Mouse (Mus musculus) forebrain, postnatal 0 days (tissue): ENCODE measurements around the gene Cnot2. TPM values are rescaled to one million over a fixed set of nuclear protein-coding genes. Genes with fewer than 3 reads are reported as not detected.
"Not testable (repeated sequence)": the region's sequence is repeated elsewhere in the genome, so short reads cannot be mapped to it uniquely, and the experiment has no call there.

Experiments used
- ATAC-seq: fragments of 200-750 bp; cut with Nextera tagmentation; 2 replicates; pipeline ENCODE4 v1.8.0; 2017; ENCODE audit warnings: mild to moderate bottlenecking, moderate library complexity
- DNase-seq: peaks from one replicate; pipeline ENCODE4 v3.0.0-alpha.2; 2015
- H3K27ac ChIP-seq: fragments of 300-500 bp; sonication (generic); 2 replicates; pipeline ENCODE4 v1.5.1; 2014; ENCODE audit warnings: low read depth, mild to moderate bottlenecking, antibody characterized with exemption, low read length, moderate library complexity, mixed read lengths
- H3K27me3 ChIP-seq: fragments of 300-500 bp; sonication (generic); 2 replicates; pipeline ENCODE4 v1.6.1; 2014; ENCODE audit warnings: mild to moderate bottlenecking, low read length, mixed read lengths; ENCODE audit not compliant: insufficient read depth
- H3K36me3 ChIP-seq: fragments of 300-500 bp; sonication (generic); 2 replicates; pipeline ENCODE4 v1.6.1; 2014; ENCODE audit warnings: mild to moderate bottlenecking, moderate library complexity; ENCODE audit not compliant: insufficient read depth
- H3K4me1 ChIP-seq: fragments of 300-500 bp; sonication (generic); 2 replicates; pipeline ENCODE4 v1.6.1; 2014; ENCODE audit warnings: antibody characterized with exemption; ENCODE audit not compliant: insufficient read depth
- H3K4me2 ChIP-seq: fragments of 300-500 bp; sonication (generic); 2 replicates; pipeline ENCODE4 v1.6.1; 2014; ENCODE audit warnings: low read depth, mild to moderate bottlenecking, moderate library complexity
- H3K4me3 ChIP-seq: fragments of 300-500 bp; sonication (generic); 2 replicates; pipeline ENCODE4 v1.5.1; 2014; ENCODE audit warnings: low read depth, low read length, mixed read lengths
- H3K9ac ChIP-seq: fragments of 300-500 bp; sonication (generic); 2 replicates; pipeline ENCODE4 v1.6.1; 2014; ENCODE audit warnings: mild to moderate bottlenecking
- H3K9me3 ChIP-seq: fragments of 300-500 bp; sonication (generic); 2 replicates; pipeline ENCODE4 v1.6.1; 2016; ENCODE audit warnings: low read length
- CTCF ChIP-seq: sonication (generic); IDR thresholded peaks from 2 replicates; pipeline ENCODE4 v1.5.1; 2016; ENCODE audit warnings: antibody characterized with exemption, control low read depth, low read depth
- WGBS: fragments of 180-500 bp; shearing (Covaris S2); extraction: QIAGEN DNeasy Blood & Tissue Kit; methylation state at CpG from one replicate; pipeline ENCODE4 v1.1.7; 2014; 5-methylcytosine and 5-hydroxymethylcytosine counted together
- polyA plus RNA-seq: library from polyadenylated mRNA; unstranded; fragments of >200 nt; fragmentation: Nextera tagmentation; extraction: Ambion mirVana; gene quantifications from 2 replicates; pipeline ENCODE4 v1.2.1, GENCODE M21; 2015
- total RNA-seq: library from RNA; depleted of rRNA; stranded (reverse); fragments of >200 nt; gene quantifications from 2 replicates; pipeline ENCODE4 v1.2.3, GENCODE M21; 2014; rRNA removed

Cnot2 gene
- 96.5 and 111 TPM in 2 replicates for total RNA-seq
- polyA plus RNA-seq, result 72.5 and 75.8 TPM in 2 replicates

GRCm38 (mm10) chr10:116581369-116581718, at the start of gene Cnot2:
Gene Cnot2 (minus strand): TSS chr10:116581511.
- peak within 1 kb of the TSS; percentile 99 for H3K27ac ChIP-seq
- 0 out of 2 replicates have a peak, but pooled peaks cover 7% of the 10 kb centered on the region for H3K36me3 ChIP-seq
- H3K4me3 ChIP-seq, result peak within 1 kb of the TSS; percentile 96
- peak within 1 kb of the TSS; percentile 71 for H3K4me2 ChIP-seq
- H3K9ac ChIP-seq, result peak within 1 kb of the TSS; percentile 91
- no peaks in the 10 kb centered on the region for H3K9me3 ChIP-seq
- no peaks in the 10 kb centered on the region for H3K27me3 ChIP-seq
- DNase-seq, result peak; percentile 95
- 0 out of 2 replicates have a peak, but pooled peaks cover 6% of the 10 kb centered on the region for H3K4me1 ChIP-seq
- peak; percentile 90 for ATAC-seq
- under 1% methylated on average over 47 of the region's 47 CpGs for WGBS
- TF ChIP-seq CTCF, result no peak

GRCm38 (mm10) chr10:116628926-116629325, 47.6 kb upstream of the Cnot2 start:
- no peaks in the 10 kb centered on the region for H3K27me3 ChIP-seq
- DNase-seq, result no peak
- H3K4me1 ChIP-seq, result no peaks in the 10 kb centered on the region
- H3K4me3 ChIP-seq, result no peak overlapping the region
- no peak overlapping the region for H3K27ac ChIP-seq
- H3K36me3 ChIP-seq, result no peaks in the 10 kb centered on the region
- 86% methylated on average over 5 of the region's 5 CpGs for WGBS
- no peaks in the 10 kb centered on the region for H3K9me3 ChIP-seq
- ATAC-seq, result no peak
- no peak for TF ChIP-seq CTCF
- H3K4me2 ChIP-seq, result no peak overlapping the region
- no peak overlapping the region for H3K9ac ChIP-seq

GRCm38 (mm10) chr10:116626009-116626408, 44.7 kb upstream of the Cnot2 start:
- no peak overlapping the region for H3K9ac ChIP-seq
- H3K4me3 ChIP-seq, result no peak overlapping the region
- no peak for DNase-seq
- H3K27ac ChIP-seq, result no peak overlapping the region
- no peak for TF ChIP-seq CTCF
- H3K4me2 ChIP-seq, result no peak overlapping the region
- no peaks in the 10 kb centered on the region for H3K27me3 ChIP-seq
- 0 out of 2 replicates have a peak, but pooled peaks cover 3% of the 10 kb centered on the region for H3K9me3 ChIP-seq
- 93% methylated on average over 1 of the region's 1 CpGs for WGBS
- ATAC-seq, result no peak
- no peaks in the 10 kb centered on the region for H3K36me3 ChIP-seq
- H3K4me1 ChIP-seq, result no peaks in the 10 kb centered on the region

- H3K36me3 ChIP-seq, H3K27ac ChIP-seq, ATAC-seq, H3K4me3 ChIP-seq, H3K4me2 ChIP-seq, H3K4me1 ChIP-seq, DNase-seq, H3K9ac ChIP-seq, H3K9me3 ChIP-seq, H3K27me3 ChIP-seq: not testable (repeated sequence)
- WGBS, result 92% methylated on average over 8 of the region's 10 CpGs
Observed at GRCm38 (mm10) chr10:116613250-116613649, 31.9 kb upstream of the Cnot2 start.

- Histone ChIP-seq H3K9ac (no peak overlapping the region), H3K4me3 (no peak overlapping the region), H3K9me3 (no peaks in the 10 kb centered on the region), H3K4me1 (no peaks in the 10 kb centered on the region), H3K27ac (no peak overlapping the region), H3K27me3 (no peaks in the 10 kb centered on the region), H3K4me2 (no peak overlapping the region), H3K36me3 (no peaks in the 10 kb centered on the region)
- no peak for DNase-seq
- TF ChIP-seq CTCF, result no peak
- ATAC-seq, result no peak
- WGBS, result 96% methylated on average over 4 of the region's 4 CpGs
Observed at GRCm38 (mm10) chr10:116604905-116605162, 23.5 kb upstream of the Cnot2 start.

GRCm38 (mm10) chr10:116604081-116604904, 23.0 kb upstream of the Cnot2 start:
- no peak for TF ChIP-seq CTCF
- DNase-seq (no peak), ATAC-seq (no peak)
- Histone ChIP-seq H3K27me3 (no peaks in the 10 kb centered on the region), H3K36me3 (no peaks in the 10 kb centered on the region), H3K27ac (no peak overlapping the region), H3K4me3 (no peak overlapping the region), H3K4me1 (no peaks in the 10 kb centered on the region), H3K4me2 (no peak overlapping the region), H3K9ac (no peak overlapping the region), H3K9me3 (no peaks in the 10 kb centered on the region)
- 93% methylated on average over 6 of the region's 6 CpGs for WGBS

- WGBS, result 86% methylated on average over 14 of the region's 14 CpGs
- Histone ChIP-seq H3K4me3 (no peak overlapping the region), H3K27ac (no peak overlapping the region), H3K9me3 (no peaks in the 10 kb centered on the region), H3K4me1 (no peaks in the 10 kb centered on the region), H3K4me2 (no peak overlapping the region), H3K9ac (no peak overlapping the region), H3K36me3 (no peaks in the 10 kb centered on the region), H3K27me3 (no peaks in the 10 kb centered on the region)
- DNase-seq (no peak), ATAC-seq (no peak)
- no peak for TF ChIP-seq CTCF
Observed at GRCm38 (mm10) chr10:116599056-116599850, 17.9 kb upstream of the Cnot2 start.
